Mouse (Mus musculus): ENCODE data around the gene Smad9. TPM values are rescaled to one million over a fixed set of nuclear protein-coding genes. Genes with fewer than 3 reads are reported as not detected.

Smad9 gene
- polyA plus RNA-seq, 1 experiment from 2014 or later, result 0.19 TPM

GRCm38 (mm10) chr3:54791822-54792677 lies 36.7 kb downstream of the Smad9 start:
- WGBS (ENCODE audit: insufficient replicate concordance), result 52% methylated on average over 10 of the region's 10 CpGs
- Histone ChIP-seq H3K9ac (no peak overlapping the region), H3K27ac (no peak overlapping the region), H3K27me3 (replicated peaks) (no peaks in the 10 kb centered on the region), H3K4me1 (no peaks in the 10 kb centered on the region), H3K9me3 (replicated peaks) (peaks cover 17% of the 10 kb centered on the region), H3K4me2 (no peak overlapping the region), H3K4me3 (no peak overlapping the region), H3K36me3 (0 out of 2 replicates have a peak, but pooled peaks cover 7% of the 10 kb centered on the region)
- no peak for ATAC-seq

- no peaks in the 10 kb centered on the region for H3K4me1 ChIP-seq
- ATAC-seq, result no peak
- no peak overlapping the region for H3K4me3 ChIP-seq
- no peak overlapping the region for H3K9ac ChIP-seq
- H3K36me3 ChIP-seq, result 0 out of 2 replicates have a peak, but pooled peaks cover 7% of the 10 kb centered on the region
- 0 out of 2 replicates have a peak, but pooled peaks cover 8% of the 10 kb centered on the region for H3K27me3 ChIP-seq (replicated peaks)
- no peak overlapping the region for H3K4me2 ChIP-seq
- 77% methylated on average over 6 of the region's 6 CpGs for WGBS (ENCODE audit: insufficient replicate concordance)
- peaks cover 17% of the 10 kb centered on the region for H3K9me3 ChIP-seq (replicated peaks)
- no peak overlapping the region for H3K27ac ChIP-seq
Measured at GRCm38 (mm10) chr3:54793762-54794161, 38.4 kb downstream of the Smad9 start.

- 73% methylated on average over 5 of the region's 5 CpGs for WGBS (ENCODE audit: insufficient replicate concordance)
- Histone ChIP-seq H3K9me3 (replicated peaks) (peaks cover 17% of the 10 kb centered on the region), H3K27me3 (replicated peaks) (0 out of 2 replicates have a peak, but pooled peaks cover 8% of the 10 kb centered on the region), H3K4me3 (no peak overlapping the region), H3K9ac (no peak overlapping the region), H3K4me1 (no peaks in the 10 kb centered on the region), H3K36me3 (0 out of 2 replicates have a peak, but pooled peaks cover 7% of the 10 kb centered on the region), H3K27ac (no peak overlapping the region), H3K4me2 (no peak overlapping the region)
- ATAC-seq, result no peak
Measured at GRCm38 (mm10) chr3:54795379-54795778, 40.0 kb downstream of the Smad9 start.

- no peak for ATAC-seq
- 93% methylated on average over 1 of the region's 1 CpGs for WGBS (ENCODE audit: insufficient replicate concordance)
Measured at GRCm38 (mm10) chr3:54795806-54796205, 40.4 kb downstream of the Smad9 start.

GRCm38 (mm10) chr3:54797211-54797610 lies 41.8 kb downstream of the Smad9 start:
- WGBS (ENCODE audit: insufficient replicate concordance), result 23% methylated on average over 16 of the region's 16 CpGs
- H3K4me3 ChIP-seq, result no peak overlapping the region
- H3K27me3 ChIP-seq (replicated peaks), result 0 out of 2 replicates have a peak, but pooled peaks cover 8% of the 10 kb centered on the region
- H3K4me1 ChIP-seq, result no peaks in the 10 kb centered on the region
- H3K9ac ChIP-seq, result no peak overlapping the region
- H3K36me3 ChIP-seq, result 0 out of 2 replicates have a peak, but pooled peaks cover 7% of the 10 kb centered on the region
- H3K27ac ChIP-seq, result no peak overlapping the region
- ATAC-seq, result 0 out of 2 replicates have a peak, but pooled peaks have one; percentile 46
- peaks cover 17% of the 10 kb centered on the region for H3K9me3 ChIP-seq (replicated peaks)
- H3K4me2 ChIP-seq, result no peak overlapping the region

More at GRCm38 (mm10) chr3:54795806-54796205, 40.4 kb downstream of the Smad9 start:
- 0 out of 2 replicates have a peak, but pooled peaks cover 7% of the 10 kb centered on the region for H3K36me3 ChIP-seq
- H3K4me1 ChIP-seq, result no peaks in the 10 kb centered on the region
- H3K27me3 ChIP-seq (replicated peaks), result 0 out of 2 replicates have a peak, but pooled peaks cover 8% of the 10 kb centered on the region
- no peak overlapping the region for H3K9ac ChIP-seq
- H3K4me2 ChIP-seq, result no peak overlapping the region
- H3K27ac ChIP-seq, result no peak overlapping the region
- H3K9me3 ChIP-seq (replicated peaks), result peaks cover 17% of the 10 kb centered on the region
- no peak overlapping the region for H3K4me3 ChIP-seq

GRCm38 (mm10) chr3:54803713-54804112 lies 48.3 kb downstream of the Smad9 start:
- WGBS (ENCODE audit: insufficient replicate concordance), result 92% methylated on average over 8 of the region's 8 CpGs
- no peak overlapping the region for H3K9ac ChIP-seq
- H3K4me2 ChIP-seq, result no peak overlapping the region
- no peak overlapping the region for H3K27ac ChIP-seq
- no peaks in the 10 kb centered on the region for H3K9me3 ChIP-seq (replicated peaks)
- peaks cover 23% of the 10 kb centered on the region for H3K36me3 ChIP-seq
- no peak for ATAC-seq
- H3K4me1 ChIP-seq, result peaks cover 26% of the 10 kb centered on the region
- no peak overlapping the region for H3K4me3 ChIP-seq
- H3K27me3 ChIP-seq (replicated peaks), result no peaks in the 10 kb centered on the region

GRCm38 (mm10) chr3:54807061-54807661 lies 51.8 kb downstream of the Smad9 start:
- peaks cover 27% of the 10 kb centered on the region for H3K4me1 ChIP-seq
- H3K4me2 ChIP-seq, result peak overlapping the region; percentile 96
- peak overlapping the region; percentile 94 for H3K9ac ChIP-seq
- ATAC-seq, result peak; percentile 68
- H3K27ac ChIP-seq, result peak overlapping the region; percentile 90
- no peaks in the 10 kb centered on the region for H3K9me3 ChIP-seq (replicated peaks)
- peaks cover 23% of the 10 kb centered on the region for H3K36me3 ChIP-seq
- H3K27me3 ChIP-seq (replicated peaks), result peaks cover 7% of the 10 kb centered on the region; the same call in 1 of the 2 replicates
- H3K4me3 ChIP-seq, result peak overlapping the region; percentile 88
- WGBS (ENCODE audit: insufficient replicate concordance), result under 1% methylated on average over 56 of the region's 56 CpGs

- under 1% methylated on average over 51 of the region's 52 CpGs for WGBS (ENCODE audit: insufficient replicate concordance)
- Histone ChIP-seq H3K27ac (peak within 1 kb of the TSS; percentile 90), H3K4me2 (peak within 1 kb of the TSS; percentile 96), H3K36me3 (peaks cover 22% of the 10 kb centered on the region), H3K9ac (peak within 1 kb of the TSS; percentile 94), H3K4me3 (peak within 1 kb of the TSS; percentile 88), H3K9me3 (replicated peaks) (no peaks in the 10 kb centered on the region), H3K27me3 (replicated peaks) (peaks cover 7% of the 10 kb centered on the region; the same call in 1 of the 2 replicates), H3K4me1 (peaks cover 27% of the 10 kb centered on the region)
- peak; percentile 94 for ATAC-seq
Measured at GRCm38 (mm10) chr3:54807666-54808217, 52.4 kb downstream of the Smad9 start, which contains the start of gene Rfxap. TSS of gene Rfxap (minus strand) at chr3:54807791.

- Histone ChIP-seq H3K4me3 (no peak overlapping the region), H3K4me1 (peaks cover 27% of the 10 kb centered on the region), H3K27me3 (replicated peaks) (peaks cover 7% of the 10 kb centered on the region; the same call in 1 of the 2 replicates), H3K9me3 (replicated peaks) (no peaks in the 10 kb centered on the region), H3K9ac (no peak overlapping the region), H3K36me3 (peaks cover 10% of the 10 kb centered on the region), H3K27ac (no peak overlapping the region), H3K4me2 (no peak overlapping the region)
- 49% methylated on average over 5 of the region's 5 CpGs for WGBS (ENCODE audit: insufficient replicate concordance)
- ATAC-seq, result no peak
Measured at GRCm38 (mm10) chr3:54809111-54809510, 53.7 kb downstream of the Smad9 start.

GRCm38 (mm10) chr3:54811616-54812015 lies 56.2 kb downstream of the Smad9 start:
- Histone ChIP-seq H3K27me3 (replicated peaks) (peaks cover 7% of the 10 kb centered on the region; the same call in 1 of the 2 replicates), H3K27ac (no peak overlapping the region), H3K4me2 (no peak overlapping the region), H3K9me3 (replicated peaks) (no peaks in the 10 kb centered on the region), H3K4me1 (peaks cover 11% of the 10 kb centered on the region), H3K36me3 (no peaks in the 10 kb centered on the region), H3K9ac (no peak overlapping the region), H3K4me3 (no peak overlapping the region)
- 32% methylated on average over 1 of the region's 1 CpGs for WGBS (ENCODE audit: insufficient replicate concordance)
- no peak for ATAC-seq

GRCm38 (mm10) chr3:54813418-54813988 lies 58.1 kb downstream of the Smad9 start:
- no peak for ATAC-seq
- Histone ChIP-seq H3K27ac (no peak overlapping the region), H3K36me3 (no peaks in the 10 kb centered on the region), H3K4me2 (no peak overlapping the region), H3K27me3 (replicated peaks) (peaks cover 7% of the 10 kb centered on the region; the same call in 1 of the 2 replicates), H3K4me3 (no peak overlapping the region), H3K9ac (no peak overlapping the region), H3K9me3 (replicated peaks) (no peaks in the 10 kb centered on the region), H3K4me1 (peaks cover 3% of the 10 kb centered on the region)
- WGBS (ENCODE audit: insufficient replicate concordance), result 61% methylated on average over 6 of the region's 6 CpGs

Measured in liver, embryonic 12.5 days (tissue).